Mouse (Mus musculus) mammary gland, adult 2 months (tissue): Measurements from ENCODE around the gene Birc7. TPM values are rescaled to one million over a fixed set of nuclear protein-coding genes. Genes with fewer than 3 reads are reported as not detected.

Experiments used
- polyA plus RNA-seq: library from polyadenylated mRNA; depleted of rRNA; stranded (reverse); fragments of >200 nt; gene quantifications from 2 replicates; pipeline ENCODE4 v1.2.3, GENCODE M21; 2012; ENCODE audit warnings: low replicate concordance; rRNA removed

The Birc7 gene
- not detected in 2 replicates for polyA plus RNA-seq

DNA sequence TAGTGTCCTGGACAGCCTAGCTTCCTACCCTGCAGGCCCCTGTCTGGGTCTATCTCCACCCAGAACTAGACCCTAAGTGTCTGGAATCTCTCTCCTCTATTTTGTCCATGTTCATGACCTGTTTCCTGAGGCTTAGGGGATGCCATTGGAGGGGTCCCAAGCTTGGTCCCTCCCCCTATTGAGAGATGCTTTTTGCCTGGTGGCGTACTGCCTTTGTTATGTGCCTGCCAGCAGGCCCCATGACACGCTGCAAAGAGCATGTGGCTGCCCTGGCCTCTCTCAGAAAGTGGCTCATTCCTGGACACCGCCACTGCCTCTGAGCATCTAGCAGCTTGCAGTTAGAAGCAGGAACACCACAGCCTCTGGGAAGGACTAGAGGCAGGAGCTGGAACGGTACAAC is at the start of gene Birc7:
Gene Birc7 (plus strand): TSS at position 301 of the 400 bp plus-strand sequence.

GRCm38 (mm10) chr2:180920810-180921400 is 7.9 kb upstream of the Birc7 start, which contains the start of gene Ythdf1:
Gene Ythdf1 (minus strand): TSS chr2:180920949.

DNA sequence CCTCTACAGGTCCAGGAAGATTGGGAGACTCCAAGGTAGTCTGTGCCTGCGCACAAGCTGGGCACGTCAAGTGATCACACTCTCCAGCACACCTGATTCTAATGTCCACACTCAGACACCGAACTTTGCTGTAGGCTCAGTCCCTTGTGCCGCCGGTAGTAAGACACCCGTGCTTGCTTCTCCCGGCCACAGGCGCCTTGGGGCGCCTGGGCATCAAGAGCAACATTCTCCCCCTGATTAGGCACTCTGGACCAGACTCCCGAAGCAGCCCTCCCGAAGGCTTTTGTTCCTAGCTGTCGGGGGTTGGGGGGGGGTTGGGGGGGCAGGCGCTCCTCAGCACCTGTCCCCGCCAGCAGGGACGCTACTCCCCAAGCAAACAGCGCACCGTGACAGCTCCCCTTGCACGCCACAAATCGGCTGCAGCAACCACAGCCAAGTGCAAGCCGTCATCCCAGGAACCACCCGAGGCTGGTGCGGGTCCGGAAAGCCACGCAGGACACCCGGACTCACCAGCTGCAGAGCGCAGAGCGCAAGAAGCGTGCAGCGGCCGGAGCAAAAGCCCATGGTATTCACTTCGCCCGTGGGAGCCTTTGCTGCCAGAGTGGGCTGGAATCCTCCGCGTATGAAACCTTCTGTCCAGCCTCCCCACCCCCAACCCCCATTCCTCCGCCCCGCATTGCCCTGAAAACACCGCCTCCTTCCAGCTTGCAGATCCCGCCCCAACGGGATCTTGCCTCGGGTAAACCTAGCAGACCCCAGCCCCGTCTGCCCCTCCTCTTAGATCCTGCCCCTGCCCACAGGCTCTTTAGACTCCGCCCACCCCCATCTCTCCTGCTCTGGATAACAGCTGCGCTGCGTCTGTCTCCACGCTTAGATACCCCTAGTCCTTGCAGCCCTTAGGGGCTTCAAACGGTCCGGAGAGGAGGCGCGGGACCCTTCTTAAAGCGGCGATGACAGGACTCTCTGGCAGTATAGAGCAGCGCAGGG is 25.5 kb downstream of the Birc7 start, which contains the start of gene Nkain4:
Gene Nkain4 (minus strand): TSS at position 639 of the 987 bp plus-strand sequence.

DNA sequence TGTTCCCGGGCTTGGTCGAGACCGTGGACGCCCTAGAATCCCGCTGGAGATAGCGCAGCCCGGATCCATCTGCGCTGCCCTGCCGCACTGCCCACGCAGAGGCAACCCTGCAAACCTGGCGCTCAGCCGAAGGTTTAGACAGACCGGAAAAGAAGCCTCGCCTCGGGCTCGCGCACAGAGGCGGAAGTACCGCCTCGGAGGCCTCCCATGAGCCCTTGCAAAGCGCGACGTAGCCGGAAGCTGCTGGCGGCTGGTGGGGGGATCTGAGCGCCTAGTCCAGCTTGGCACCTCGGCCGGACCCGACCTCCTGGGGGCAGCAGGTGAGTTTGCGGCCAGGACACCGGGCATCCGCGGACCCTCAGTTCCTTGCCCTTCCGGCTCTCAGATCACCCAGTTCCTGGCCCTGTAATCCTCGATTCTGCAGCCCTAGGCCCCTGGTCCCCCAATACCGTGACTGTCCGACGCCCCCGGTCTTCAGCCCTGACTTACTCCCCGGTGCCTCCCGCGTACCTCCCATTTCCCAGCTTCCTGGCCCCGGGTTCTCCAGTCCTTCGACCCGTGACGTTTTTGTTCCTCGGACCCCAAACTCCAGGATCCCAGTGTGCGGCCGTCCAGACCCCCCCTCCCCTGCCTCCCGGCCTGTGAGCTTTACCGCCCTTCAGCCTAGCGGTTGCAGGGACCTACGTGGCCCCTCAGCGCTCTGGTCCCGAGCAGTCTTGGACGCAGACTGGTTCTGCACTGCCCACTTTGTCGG is 38.4 kb downstream of the Birc7 start, which contains the start of gene Arfgap1:
Gene Arfgap1 (plus strand): TSS at position 216 of the 754 bp plus-strand sequence.

Other genes starting within 250 kb of the Birc7 start
- 11.9 and 18.3 TPM in 2 replicates for gene Dido1, start 219.0 kb upstream of the Birc7 start, polyA plus RNA-seq
- gene Gid8, start 218.9 kb upstream of the Birc7 start, polyA plus RNA-seq, result 20.8 and 40.7 TPM in 2 replicates
- gene Slc17a9, start 203.8 kb upstream of the Birc7 start, polyA plus RNA-seq, result 36.7 and 46.3 TPM in 2 replicates
- gene Bhlhe23, start 152.1 kb upstream of the Birc7 start, polyA plus RNA-seq, result not detected in 2 replicates
- gene Ythdf1, start 8.1 kb upstream of the Birc7 start, polyA plus RNA-seq, result 22.5 and 61.6 TPM in 2 replicates
- gene Nkain4, start 25.7 kb downstream of the Birc7 start, polyA plus RNA-seq, result 0.88 and 1.0 TPM in 2 replicates
- 47.7 and 59.1 TPM in 2 replicates for gene Arfgap1, start 38.2 kb downstream of the Birc7 start, polyA plus RNA-seq
- gene Col20a1, start 57.5 kb downstream of the Birc7 start, polyA plus RNA-seq, result 2.6 and 3.5 TPM in 2 replicates
- gene Chrna4, start 114.5 kb downstream of the Birc7 start, polyA plus RNA-seq, result 0.35 TPM in 1 of 2 replicates, not detected in the other
- 0.04 TPM in 1 of 2 replicates, not detected in the other for gene Kcnq2, start 206.3 kb downstream of the Birc7 start, polyA plus RNA-seq
- 0.16 and 238 TPM in 2 replicates for gene Eef1a2, start 228.0 kb downstream of the Birc7 start, polyA plus RNA-seq